Mouse (Mus musculus) liver, embryonic 16.5 days (tissue): ENCODE results near the gene 4930544D05Rik. TPM values are rescaled to one million over a fixed set of nuclear protein-coding genes. Genes with fewer than 3 reads are reported as not detected.

ENCODE experiments used
- ATAC-seq: fragments of 200-750 bp; cut with Nextera tagmentation; 2 replicates; pipeline ENCODE4 v1.8.0; 2017; ENCODE audit warnings: low read depth, mild to moderate bottlenecking, moderate number of reproducible peaks, moderate library complexity
- H3K27ac ChIP-seq: fragments of 300-500 bp; sonication (generic); 2 replicates; pipeline ENCODE4 v1.5.1; 2014; ENCODE audit warnings: mild to moderate bottlenecking, low read length
- H3K27me3 ChIP-seq: fragments of 300-500 bp; sonication (generic); 2 replicates; pipeline ENCODE4 v1.6.1; 2014; ENCODE audit warnings: low read depth, low read length, mixed read lengths; ENCODE audit not compliant: control insufficient read depth, insufficient read depth
- H3K36me3 ChIP-seq: fragments of 300-500 bp; sonication (generic); 2 replicates; pipeline ENCODE4 v1.6.1; 2014; ENCODE audit warnings: mild to moderate bottlenecking; ENCODE audit not compliant: control insufficient read depth, insufficient read depth
- H3K4me1 ChIP-seq: fragments of 300-500 bp; sonication (generic); 2 replicates; pipeline ENCODE4 v1.6.1; 2014; ENCODE audit warnings: low read depth, low read length, mixed read lengths; ENCODE audit not compliant: control insufficient read depth
- H3K4me2 ChIP-seq: fragments of 300-500 bp; sonication (generic); 2 replicates; pipeline ENCODE4 v1.6.1; 2014; ENCODE audit warnings: low read depth, low read length, mixed read lengths
- H3K4me3 ChIP-seq: fragments of 300-500 bp; sonication (generic); 2 replicates; pipeline ENCODE4 v1.5.1; 2014; ENCODE audit warnings: low read depth, mild to moderate bottlenecking, low read length
- H3K9ac ChIP-seq: fragments of 300-500 bp; sonication (generic); 2 replicates; pipeline ENCODE4 v1.6.1; 2014; ENCODE audit warnings: low read depth, low read length
- H3K9me3 ChIP-seq: fragments of 300-500 bp; sonication (generic); replicated peaks from 2 replicates; pipeline ENCODE4 v1.6.1; 2016; ENCODE audit warnings: low read length; ENCODE audit not compliant: control insufficient read depth
- WGBS: fragments of 180-500 bp; shearing (Covaris S2); extraction: QIAGEN DNeasy Blood & Tissue Kit; methylation state at CpG from one replicate; pipeline ENCODE4 v1.1.7; 2014; ENCODE audit not compliant: insufficient replicate concordance; 5-methylcytosine and 5-hydroxymethylcytosine counted together
- polyA plus RNA-seq: library from polyadenylated mRNA; unstranded; fragments of >200 nt; fragmentation: Nextera tagmentation; extraction: Ambion mirVana; gene quantifications from 2 replicates; pipeline ENCODE4 v1.2.1, GENCODE M21; 2015

Gene 4930544D05Rik
- polyA plus RNA-seq, 1 experiment from 2014 or later = not detected

- no peaks in the 10 kb centered on the region for H3K27me3 ChIP-seq
- no peak for ATAC-seq
- 35% methylated on average over 12 of the region's 12 CpGs for WGBS
- peak overlapping the region; percentile 38 for H3K9ac ChIP-seq
- peaks cover 39% of the 10 kb centered on the region for H3K36me3 ChIP-seq
- peak overlapping the region; percentile 99 for H3K27ac ChIP-seq
- no peaks in the 10 kb centered on the region for H3K9me3 ChIP-seq
- H3K4me1 ChIP-seq = peaks cover 66% of the 10 kb centered on the region
- peak overlapping the region; percentile 99 for H3K4me3 ChIP-seq
- H3K4me2 ChIP-seq = peak overlapping the region; percentile 92
Observed at GRCm38 (mm10) chr11:70650322-70651175, 34.9 kb downstream of the 4930544D05Rik start.

- ATAC-seq = no peak
- H3K4me3 ChIP-seq = peak overlapping the region; percentile 99
- H3K36me3 ChIP-seq = peaks cover 39% of the 10 kb centered on the region
- no peaks in the 10 kb centered on the region for H3K9me3 ChIP-seq
- WGBS = 27% methylated on average over 2 of the region's 2 CpGs
- peaks cover 66% of the 10 kb centered on the region for H3K4me1 ChIP-seq
- peak overlapping the region; percentile 92 for H3K4me2 ChIP-seq
- peak overlapping the region; percentile 99 for H3K27ac ChIP-seq
- peak overlapping the region; percentile 33 for H3K9ac ChIP-seq
- peaks cover 2% of the 10 kb centered on the region; the same call in 1 of the 2 replicates for H3K27me3 ChIP-seq
Observed at GRCm38 (mm10) chr11:70651391-70651790, 35.7 kb downstream of the 4930544D05Rik start.

- H3K9ac ChIP-seq = peak overlapping the region; percentile 100
- H3K4me2 ChIP-seq = peak overlapping the region; percentile 92
- H3K27ac ChIP-seq = peak overlapping the region; percentile 99
- peaks cover 2% of the 10 kb centered on the region; the same call in 1 of the 2 replicates for H3K27me3 ChIP-seq
- H3K36me3 ChIP-seq = peaks cover 39% of the 10 kb centered on the region
- H3K4me1 ChIP-seq = peaks cover 69% of the 10 kb centered on the region
- H3K4me3 ChIP-seq = peak overlapping the region; percentile 99
- no peak for ATAC-seq
- H3K9me3 ChIP-seq = no peaks in the 10 kb centered on the region
- 29% methylated on average over 12 of the region's 12 CpGs for WGBS
Observed at GRCm38 (mm10) chr11:70652029-70652883, 36.6 kb downstream of the 4930544D05Rik start.

DNA sequence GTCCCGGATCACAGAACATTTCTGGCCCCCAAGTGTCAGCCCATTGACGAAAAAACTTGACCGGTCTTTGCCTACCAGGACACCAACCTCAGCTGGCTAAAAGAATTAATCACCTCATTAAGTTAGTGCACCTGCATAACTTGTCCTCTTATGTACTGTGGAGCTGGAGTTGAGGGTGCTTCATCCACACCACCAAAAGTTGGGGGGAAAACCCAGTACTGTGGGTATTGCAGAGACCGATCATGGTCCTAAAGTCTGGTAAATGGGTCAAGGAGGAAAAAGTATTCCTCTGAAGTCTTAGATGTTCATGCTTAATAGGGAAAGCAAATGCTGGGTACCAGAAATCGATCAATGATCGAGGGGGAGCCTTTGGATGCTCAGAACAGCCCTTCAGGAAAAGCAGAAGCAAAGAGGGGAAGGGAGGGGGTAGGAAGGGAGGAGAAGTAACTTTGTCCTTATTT, 37.3 kb downstream of the 4930544D05Rik start:
- Histone ChIP-seq H3K27me3 (peaks cover 2% of the 10 kb centered on the region; the same call in 1 of the 2 replicates), H3K27ac (peak overlapping the region; percentile 99), H3K4me3 (peak overlapping the region; percentile 99), H3K4me2 (peak overlapping the region; percentile 92), H3K4me1 (peaks cover 69% of the 10 kb centered on the region), H3K9ac (peak overlapping the region; percentile 100), H3K9me3 (no peaks in the 10 kb centered on the region), H3K36me3 (peaks cover 39% of the 10 kb centered on the region)
- 18% methylated on average over 6 of the region's 6 CpGs for WGBS
- no peak for ATAC-seq

GRCm38 (mm10) chr11:70653345-70654197, 37.9 kb downstream of the 4930544D05Rik start:
- H3K27me3 ChIP-seq = peaks cover 2% of the 10 kb centered on the region; the same call in 1 of the 2 replicates
- no peaks in the 10 kb centered on the region for H3K9me3 ChIP-seq
- peaks cover 64% of the 10 kb centered on the region for H3K4me1 ChIP-seq
- peak overlapping the region; percentile 100 for H3K9ac ChIP-seq
- 1% methylated on average over 50 of the region's 63 CpGs for WGBS
- ATAC-seq = peak; percentile 73
- H3K4me3 ChIP-seq = peak overlapping the region; percentile 99
- peak overlapping the region; percentile 99 for H3K27ac ChIP-seq
- peak overlapping the region; percentile 92 for H3K4me2 ChIP-seq
- peaks cover 39% of the 10 kb centered on the region for H3K36me3 ChIP-seq

DNA sequence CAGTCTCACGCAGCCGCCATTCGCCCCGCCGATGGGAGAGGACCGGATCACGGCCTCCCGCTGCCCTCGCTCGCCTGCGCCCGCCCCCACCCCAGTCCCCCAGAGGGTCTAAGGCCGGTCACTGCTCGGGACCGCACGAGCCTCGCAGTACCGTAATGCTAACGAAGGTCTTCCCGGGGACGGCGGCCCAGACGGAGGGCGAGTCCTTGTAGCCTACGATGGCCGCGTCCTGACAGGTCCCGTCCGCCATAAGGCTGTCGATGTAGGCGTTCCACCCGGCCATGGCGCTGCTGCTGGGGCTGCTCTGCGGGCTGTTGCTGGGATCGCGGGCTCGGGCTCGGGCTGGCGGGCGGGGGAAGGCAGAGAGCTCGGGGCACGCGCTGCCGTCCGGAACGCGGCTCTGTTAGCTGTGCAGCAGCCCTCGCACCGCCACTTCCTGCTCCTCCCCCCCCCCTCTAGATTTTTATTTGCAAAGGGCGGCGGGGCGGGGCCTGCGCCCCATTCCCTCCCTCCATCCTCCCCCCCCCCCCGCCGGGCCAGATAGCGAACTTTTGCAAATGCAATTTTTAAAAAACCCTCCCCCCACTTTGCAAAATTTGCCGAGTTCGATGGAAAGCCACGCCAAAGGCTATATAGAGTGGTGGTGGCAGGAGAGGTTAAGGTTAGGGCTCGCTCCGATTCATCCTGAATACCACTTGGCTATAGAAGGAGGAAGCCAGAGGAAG, 38.7 kb downstream of the 4930544D05Rik start, which contains the start of gene Pfn1:
Pfn1 (minus strand) TSS at position 447 of the 725 bp plus-strand sequence.
- H3K4me1 ChIP-seq = peaks cover 56% of the 10 kb centered on the region
- WGBS = under 1% methylated on average over 54 of the region's 61 CpGs
- peak within 1 kb of the TSS; percentile 99 for H3K4me3 ChIP-seq
- peak within 1 kb of the TSS; percentile 100 for H3K9ac ChIP-seq
- peak within 1 kb of the TSS; percentile 92 for H3K4me2 ChIP-seq
- peaks cover 33% of the 10 kb centered on the region for H3K36me3 ChIP-seq
- no peaks in the 10 kb centered on the region for H3K9me3 ChIP-seq
- H3K27ac ChIP-seq = peak within 1 kb of the TSS; percentile 99
- H3K27me3 ChIP-seq = peaks cover 2% of the 10 kb centered on the region; the same call in 1 of the 2 replicates
- ATAC-seq = peak; percentile 64

DNA sequence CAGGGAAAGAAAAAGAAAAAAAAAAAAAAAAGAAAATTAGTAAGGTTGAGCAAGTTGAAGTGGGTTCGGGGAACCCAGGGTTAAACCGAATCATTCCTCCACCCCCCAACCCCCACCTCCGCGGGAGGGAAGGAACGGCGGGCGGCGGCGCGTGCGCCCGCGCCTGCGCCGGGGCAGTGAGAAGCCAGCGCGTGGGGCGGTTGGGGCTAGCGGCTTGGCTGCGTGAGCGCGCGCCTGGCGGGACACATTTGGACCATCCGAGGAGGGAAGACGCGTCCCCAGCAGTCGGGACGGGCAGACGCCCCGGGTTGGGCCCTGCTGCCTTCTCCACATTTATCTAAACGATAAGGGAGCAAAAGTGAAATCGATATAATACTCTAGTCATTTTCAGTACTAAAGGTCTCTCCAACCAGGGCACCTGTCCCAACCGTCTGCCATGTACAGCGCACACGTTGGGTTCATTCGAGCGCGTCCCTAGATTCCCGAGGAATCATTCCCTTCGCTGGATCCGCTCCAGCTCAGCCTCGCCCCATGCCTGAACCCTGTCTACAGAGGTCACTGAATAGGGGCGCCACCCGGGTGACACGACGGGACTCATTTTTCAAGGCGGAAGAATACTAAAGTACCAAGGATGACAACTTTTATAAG, 39.4 kb downstream of the 4930544D05Rik start:
- H3K36me3 ChIP-seq = peaks cover 26% of the 10 kb centered on the region
- peak overlapping the region; percentile 92 for H3K4me2 ChIP-seq
- H3K27ac ChIP-seq = peak overlapping the region; percentile 99
- H3K9me3 ChIP-seq = no peaks in the 10 kb centered on the region
- peaks cover 49% of the 10 kb centered on the region for H3K4me1 ChIP-seq
- WGBS = under 1% methylated on average over 48 of the region's 48 CpGs
- peak overlapping the region; percentile 100 for H3K9ac ChIP-seq
- ATAC-seq = peak; percentile 59
- peak overlapping the region; percentile 99 for H3K4me3 ChIP-seq
- peaks cover 2% of the 10 kb centered on the region; the same call in 1 of the 2 replicates for H3K27me3 ChIP-seq
